Mouse (Mus musculus): ENCODE results near the gene Rnf215.

Rnf215 gene

GRCm38 (mm10) chr11:4190677-4191076, 55.7 kb downstream of the Rnf215 start:
- no peak for DNase-seq (ENCODE audit: low spot score in 2 of 2)

Measured in right cerebral cortex, adult 2 months (tissue).